ENCODE assay signal across 9 mouse cellular contexts in genomic region chr9:102006539-102006938, GRCm38 (mm10).
A peak's percentile ranks its signal among the peaks of the same experiment; 100 is the strongest.
DNase-seq lines count a peak whose midpoint lies in the region; ATAC-seq and TF ChIP-seq lines count a peak whose summit lies in the region.
"Had no signal": no experiment of that assay in that cellular context is flagged by ENCODE, and none has a peak within 500 bp of the region (broad histone marks: within the 10 kb centered on the region; RNA-seq: fewer than 3 reads in every experiment).

No protein-coding gene starts in this region.

- peak; percentile 16 for DNase-seq in kidney, adult 2 months
- DNase-seq in 416B (ENCODE audit: low read depth) = peak; percentile 55
- DNase-seq in adrenal gland, adult (ENCODE audit: inconsistent age in 2 of 2, low spot score in 1 of 2) = peak; percentile 21 to 65
- peak; percentile 7 for DNase-seq in embryonic facial prominence, embryonic 14.5 days (ENCODE audit: low spot score)
- DNase-seq in kidney, postnatal 4 days = peak; percentile 48 to 58
- DNase-seq in skeletal muscle tissue, adult 2 months (ENCODE audit: low read depth, low spot score) = peak; percentile 57
- no peak for DNase-seq in thymus, postnatal 25 days

- H3K9me3 ChIP-seq in kidney, embryonic 15.5 days (replicated peaks) = no peaks in the 10 kb centered on the region
- no peaks in the 10 kb centered on the region for H3K9me3 ChIP-seq in embryonic facial prominence, embryonic 14.5 days (ENCODE audit: control insufficient read depth, low read length)
- H3K9me3 ChIP-seq: heart, embryonic 13.5 days had no signal

- H3K4me1 ChIP-seq in kidney, adult 2 months (ENCODE audit: control insufficient read depth, insufficient read depth, low read length) = no peaks in the 10 kb centered on the region
- no peaks in the 10 kb centered on the region for H3K4me1 ChIP-seq in kidney, embryonic 15.5 days
- H3K4me1 ChIP-seq in embryonic facial prominence, embryonic 14.5 days (ENCODE audit: control insufficient read depth, insufficient read depth, low read length) = no peaks in the 10 kb centered on the region
- H3K4me1 ChIP-seq: heart, embryonic 13.5 days had no signal

- TF ChIP-seq CTCF in kidney, adult 2 months (conservative IDR thresholded peaks at IDR 0.05; ENCODE audit: insufficient read depth, insufficient read length, low read depth, low read length) = peak; percentile 58

- H3K9ac ChIP-seq in kidney, embryonic 15.5 days = no peak overlapping the region
- no peak overlapping the region for H3K9ac ChIP-seq in embryonic facial prominence, embryonic 14.5 days (ENCODE audit: low read depth, low read length)
- H3K9ac ChIP-seq: heart, embryonic 13.5 days had no signal

- no peaks in the 10 kb centered on the region for H3K36me3 ChIP-seq in kidney, adult 2 months (ENCODE audit: control insufficient read depth, insufficient read depth, low read length)
- H3K36me3 ChIP-seq in kidney, embryonic 15.5 days = no peaks in the 10 kb centered on the region
- no peaks in the 10 kb centered on the region for H3K36me3 ChIP-seq in embryonic facial prominence, embryonic 14.5 days (ENCODE audit: control insufficient read depth, insufficient read depth, low read length)
- H3K36me3 ChIP-seq: heart, embryonic 13.5 days had no signal

- ATAC-seq in kidney, embryonic 15.5 days (replicated peaks; ENCODE audit: low FRiP score) = no peak
- ATAC-seq in embryonic facial prominence, embryonic 14.5 days (ENCODE audit: low read depth) = no peak

- H3K4me2 ChIP-seq in kidney, embryonic 15.5 days = no peak overlapping the region
- H3K4me2 ChIP-seq in embryonic facial prominence, embryonic 14.5 days (ENCODE audit: low read depth, low read length) = no peak overlapping the region
- H3K4me2 ChIP-seq: heart, embryonic 13.5 days had no signal

- no peak overlapping the region for H3K4me3 ChIP-seq in kidney, adult 2 months (ENCODE audit: insufficient read depth, low read depth, low read length)
- no peak overlapping the region for H3K4me3 ChIP-seq in kidney, embryonic 15.5 days (replicated peaks)
- H3K4me3 ChIP-seq in embryonic facial prominence, embryonic 14.5 days (ENCODE audit: low read depth, low read length) = no peak overlapping the region
- H3K4me3 ChIP-seq: heart, embryonic 13.5 days had no signal

- WGBS in kidney, adult 2 months = 56% methylated on average over 2 of the region's 2 CpGs
- 49% methylated on average over 2 of the region's 2 CpGs for WGBS in kidney, embryonic 15.5 days
- 69% methylated on average over 2 of the region's 2 CpGs for WGBS in embryonic facial prominence, embryonic 14.5 days

- no peak for TF ChIP-seq POLR2A in kidney, adult 2 months (IDR thresholded peaks at IDR 0.05; ENCODE audit: low read depth, low read length)

- no peaks in the 10 kb centered on the region for H3K27me3 ChIP-seq in kidney, adult 2 months (replicated peaks; ENCODE audit: control insufficient read depth, insufficient read depth, low read length)
- H3K27me3 ChIP-seq in kidney, embryonic 15.5 days = no peaks in the 10 kb centered on the region; the same call in 1 of the 2 replicates
- no peaks in the 10 kb centered on the region for H3K27me3 ChIP-seq in embryonic facial prominence, embryonic 14.5 days (replicated peaks; ENCODE audit: control insufficient read depth, insufficient read depth, low read length)

- no peak overlapping the region for H3K27ac ChIP-seq in kidney, adult 2 months (ENCODE audit: insufficient read depth, low read depth, low read length)
- H3K27ac ChIP-seq in kidney, embryonic 15.5 days = no peak overlapping the region
- H3K27ac ChIP-seq in embryonic facial prominence, embryonic 14.5 days (replicated peaks; ENCODE audit: low read depth, low read length) = no peak overlapping the region
- H3K27ac ChIP-seq: heart, embryonic 13.5 days had no signal
